Mouse (Mus musculus) liver, postnatal 0 days (tissue): Measurements from ENCODE around the gene Rnf150. TPM values are rescaled to one million over a fixed set of nuclear protein-coding genes. Genes with fewer than 3 reads are reported as not detected.
A peak's percentile ranks its signal among the peaks of the same experiment; 100 is the strongest.

Source experiments
- ATAC-seq: fragments of 200-750 bp; cut with Nextera tagmentation; 2 replicates; pipeline ENCODE4 v1.8.0; 2017; ENCODE audit warnings: mild to moderate bottlenecking, moderate library complexity
- DNase-seq: peaks from one replicate; pipeline ENCODE4 v3.0.0-alpha.2; 2016
- H3K27ac ChIP-seq: fragments of 300-500 bp; sonication (generic); 2 replicates; pipeline ENCODE4 v1.5.1; 2014; ENCODE audit warnings: antibody characterized with exemption, moderate library complexity, mild to moderate bottlenecking, low read depth
- H3K27me3 ChIP-seq: fragments of 300-500 bp; sonication (generic); 2 replicates; pipeline ENCODE4 v1.6.1; 2014; ENCODE audit warnings: low read length, control low read depth, mixed read lengths; ENCODE audit not compliant: insufficient read depth
- H3K36me3 ChIP-seq: fragments of 300-500 bp; sonication (generic); replicated peaks from 2 replicates; pipeline ENCODE4 v1.6.1; 2014; ENCODE audit warnings: mild to moderate bottlenecking, control low read depth, low read length, moderate library complexity, mixed read lengths; ENCODE audit not compliant: insufficient read depth
- H3K4me1 ChIP-seq: fragments of 300-500 bp; sonication (generic); 2 replicates; pipeline ENCODE4 v1.6.1; 2014; ENCODE audit warnings: antibody characterized with exemption, mild to moderate bottlenecking, control low read depth; ENCODE audit not compliant: insufficient read depth
- H3K4me2 ChIP-seq: fragments of 300-500 bp; sonication (generic); 2 replicates; pipeline ENCODE4 v1.6.1; 2014; ENCODE audit warnings: low read depth, mild to moderate bottlenecking, low read length, moderate library complexity, mixed read lengths
- H3K4me3 ChIP-seq: fragments of 300-500 bp; sonication (generic); 2 replicates; pipeline ENCODE4 v1.5.1; 2014; ENCODE audit warnings: low read depth, low read length
- H3K9ac ChIP-seq: fragments of 300-500 bp; sonication (generic); replicated peaks from 2 replicates; pipeline ENCODE4 v1.6.1; 2014; ENCODE audit warnings: mild to moderate bottlenecking, moderate library complexity
- H3K9me3 ChIP-seq: fragments of 300-500 bp; sonication (generic); 2 replicates; pipeline ENCODE4 v1.6.1; 2016; ENCODE audit warnings: mild to moderate bottlenecking, control low read depth, low read length, mixed read lengths
- CTCF ChIP-seq: sonication (generic); IDR thresholded peaks from 2 replicates; pipeline ENCODE4 v1.5.1; 2016; ENCODE audit warnings: antibody characterized with exemption, low read depth
- EP300 ChIP-seq: IDR thresholded peaks from 2 replicates; pipeline ENCODE4 v1.6.1; 2016; ENCODE audit warnings: antibody characterized with exemption, low read depth, mild to moderate bottlenecking
- WGBS: fragments of 180-500 bp; shearing (Covaris S2); extraction: QIAGEN DNeasy Blood & Tissue Kit; methylation state at CpG from one replicate; pipeline ENCODE4 v1.1.7; 2014; ENCODE audit not compliant: insufficient replicate concordance; 5-methylcytosine and 5-hydroxymethylcytosine counted together
- polyA plus RNA-seq: library from polyadenylated mRNA; unstranded; fragments of >200 nt; fragmentation: Nextera tagmentation; extraction: Ambion mirVana; gene quantifications from 2 replicates; pipeline ENCODE4 v1.2.1, GENCODE M21; 2015

Rnf150 gene
- polyA plus RNA-seq, 1 experiment from 2014 or later: 0.14 TPM

DNA sequence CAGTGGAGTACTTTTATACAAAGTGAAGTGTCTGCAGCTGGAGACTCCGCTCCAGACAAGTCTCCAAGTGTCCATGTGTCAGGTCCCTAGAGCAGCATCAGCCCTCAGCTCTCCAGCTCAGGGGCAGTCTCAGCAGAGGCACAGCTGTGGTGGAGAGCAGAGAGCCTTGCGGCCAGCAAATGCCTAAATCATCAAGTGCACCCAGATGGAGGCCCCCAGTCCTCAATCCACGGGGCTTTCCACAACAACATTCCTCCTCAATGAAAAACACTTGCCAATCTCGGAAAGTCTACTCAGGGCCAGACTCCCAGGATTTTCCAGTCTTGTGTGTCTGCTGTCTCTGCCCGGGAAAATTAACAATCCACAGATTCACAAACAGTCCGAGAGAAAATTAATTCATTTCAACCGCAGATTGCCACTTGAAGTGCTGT is 186.0 kb downstream of the Rnf150 start:
- Histone ChIP-seq H3K4me2 (no peak overlapping the region), H3K9me3 (no peaks in the 10 kb centered on the region)

DNA sequence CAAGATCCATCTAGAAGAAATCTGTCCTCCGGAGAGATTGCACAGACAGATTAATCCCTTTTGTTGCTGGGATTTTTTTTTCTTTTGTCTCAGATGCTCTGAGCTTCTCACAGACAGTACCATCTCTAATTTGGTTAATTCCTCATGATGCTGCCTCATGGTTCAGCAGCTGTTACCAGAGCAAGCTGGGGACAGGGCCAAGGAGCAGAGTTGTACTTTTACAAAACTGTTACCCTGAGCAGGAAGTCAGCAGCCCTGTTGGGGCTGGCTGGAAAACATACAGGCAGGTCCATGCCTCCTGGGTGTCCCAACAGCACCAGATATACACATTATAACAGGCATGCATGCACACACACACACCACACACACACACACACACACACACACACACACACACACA is 186.5 kb downstream of the Rnf150 start:
- no peak for DNase-seq
- Histone ChIP-seq H3K27me3 (no peaks in the 10 kb centered on the region), H3K9me3 (no peaks in the 10 kb centered on the region), H3K9ac (no peak overlapping the region), H3K4me2 (no peak overlapping the region), H3K4me1 (no peaks in the 10 kb centered on the region), H3K36me3 (no peaks in the 10 kb centered on the region), H3K4me3 (no peak overlapping the region), H3K27ac (no peak overlapping the region)
- TF ChIP-seq EP300 (no peak), CTCF (no peak)
- ATAC-seq: no peak
- 88% methylated on average over 1 of the region's 1 CpGs for WGBS

More for the DNA sequence above, 186.0 kb downstream of the Rnf150 start:
- H3K9ac ChIP-seq: no peak overlapping the region
- DNase-seq (no peak), ATAC-seq (no peak)
- no peak overlapping the region for H3K4me3 ChIP-seq
- TF ChIP-seq CTCF (no peak), EP300 (no peak)
- WGBS: 80% methylated on average over 7 of the region's 7 CpGs
- no peaks in the 10 kb centered on the region for H3K36me3 ChIP-seq
- no peaks in the 10 kb centered on the region for H3K27me3 ChIP-seq
- H3K27ac ChIP-seq: no peak overlapping the region
- no peaks in the 10 kb centered on the region for H3K4me1 ChIP-seq

DNA sequence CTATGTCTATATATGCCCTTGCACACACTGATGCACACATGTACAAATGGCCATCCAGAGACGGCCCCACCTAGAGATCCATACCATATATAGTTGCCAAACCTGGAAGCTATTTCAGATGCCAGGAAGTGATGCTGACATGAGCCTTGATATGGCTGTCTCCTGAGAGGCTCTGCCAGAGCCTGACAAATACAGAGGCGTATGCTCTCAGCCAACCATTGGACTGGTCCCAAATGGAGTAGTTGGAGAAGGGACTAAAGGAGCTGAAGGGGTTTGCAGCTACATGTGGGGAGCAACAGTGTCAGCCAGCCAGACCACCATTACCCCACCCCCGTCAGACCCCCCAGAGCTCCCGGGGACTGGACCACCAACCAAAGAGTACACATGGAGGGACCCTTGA is 189.7 kb downstream of the Rnf150 start:
- no peak for ATAC-seq
- DNase-seq: no peak
- H3K4me1 ChIP-seq: no peaks in the 10 kb centered on the region

DNA sequence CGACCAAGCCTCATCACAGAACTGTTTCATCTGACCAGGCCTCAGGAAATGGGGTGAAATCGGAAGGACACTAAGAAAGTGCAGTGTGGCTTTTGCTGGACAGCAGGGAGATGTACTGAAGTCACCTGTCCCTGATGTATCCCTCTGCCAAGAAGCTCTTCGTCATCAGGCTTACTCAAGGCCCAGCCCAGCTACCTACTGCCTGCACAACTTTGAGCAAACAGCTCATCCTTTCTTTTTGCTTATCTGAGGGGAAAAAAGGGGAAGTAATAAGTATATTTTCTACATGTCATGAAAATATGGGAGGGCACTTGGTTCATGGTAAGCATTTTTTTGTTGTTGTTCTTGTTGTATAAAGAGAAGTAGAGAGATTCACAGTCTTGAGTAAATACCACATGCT is 191.6 kb downstream of the Rnf150 start:
- H3K27me3 ChIP-seq: no peaks in the 10 kb centered on the region

More for the DNA sequence above, 189.7 kb downstream of the Rnf150 start:
- Histone ChIP-seq H3K27me3 (no peaks in the 10 kb centered on the region), H3K27ac (no peak overlapping the region), H3K4me2 (no peak overlapping the region), H3K9ac (no peak overlapping the region), H3K36me3 (no peaks in the 10 kb centered on the region), H3K4me3 (no peak overlapping the region), H3K9me3 (no peaks in the 10 kb centered on the region)
- TF ChIP-seq EP300 (no peak), CTCF (no peak)
- 73% methylated on average over 4 of the region's 4 CpGs for WGBS

DNA sequence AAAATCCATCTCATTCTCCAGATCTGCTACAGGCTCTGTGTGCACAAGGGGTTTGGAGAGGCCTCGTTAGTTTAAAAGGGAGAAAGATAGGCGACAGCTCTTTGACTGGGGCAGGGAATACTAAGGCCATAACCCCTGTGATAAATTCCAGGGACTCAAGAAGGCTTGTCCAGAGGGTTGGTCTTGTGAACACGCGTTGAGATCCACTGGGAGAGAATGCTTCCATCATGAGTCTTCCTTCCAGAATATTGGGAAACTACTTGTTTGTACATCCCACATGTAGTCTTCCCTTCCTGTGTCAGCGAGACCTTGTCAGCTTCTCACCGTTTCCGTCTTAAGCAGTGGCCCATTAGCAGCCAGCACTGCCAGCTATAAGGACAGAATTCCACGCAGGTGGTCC is 195.8 kb downstream of the Rnf150 start:
- no peak for DNase-seq
- no peak overlapping the region for H3K27ac ChIP-seq
- H3K4me3 ChIP-seq: no peak overlapping the region
- H3K27me3 ChIP-seq: no peaks in the 10 kb centered on the region
- no peak for TF ChIP-seq CTCF
- TF ChIP-seq EP300: no peak
- H3K36me3 ChIP-seq: no peaks in the 10 kb centered on the region
- no peaks in the 10 kb centered on the region for H3K9me3 ChIP-seq
- H3K4me2 ChIP-seq: no peak overlapping the region
- no peaks in the 10 kb centered on the region for H3K4me1 ChIP-seq
- ATAC-seq: no peak
- WGBS: 78% methylated on average over 8 of the region's 8 CpGs
- H3K9ac ChIP-seq: no peak overlapping the region

More for the DNA sequence above, 191.6 kb downstream of the Rnf150 start:
- no peaks in the 10 kb centered on the region for H3K9me3 ChIP-seq
- TF ChIP-seq CTCF (no peak), EP300 (no peak)
- H3K4me1 ChIP-seq: no peaks in the 10 kb centered on the region
- no peaks in the 10 kb centered on the region for H3K36me3 ChIP-seq
- no peak overlapping the region for H3K9ac ChIP-seq
- ATAC-seq (peak; percentile 47; the same call in 1 of the 2 replicates), DNase-seq (no peak)
- 64% methylated on average over 3 of the region's 3 CpGs for WGBS
- H3K4me2 ChIP-seq: no peak overlapping the region
- no peak overlapping the region for H3K27ac ChIP-seq
- H3K4me3 ChIP-seq: no peak overlapping the region

DNA sequence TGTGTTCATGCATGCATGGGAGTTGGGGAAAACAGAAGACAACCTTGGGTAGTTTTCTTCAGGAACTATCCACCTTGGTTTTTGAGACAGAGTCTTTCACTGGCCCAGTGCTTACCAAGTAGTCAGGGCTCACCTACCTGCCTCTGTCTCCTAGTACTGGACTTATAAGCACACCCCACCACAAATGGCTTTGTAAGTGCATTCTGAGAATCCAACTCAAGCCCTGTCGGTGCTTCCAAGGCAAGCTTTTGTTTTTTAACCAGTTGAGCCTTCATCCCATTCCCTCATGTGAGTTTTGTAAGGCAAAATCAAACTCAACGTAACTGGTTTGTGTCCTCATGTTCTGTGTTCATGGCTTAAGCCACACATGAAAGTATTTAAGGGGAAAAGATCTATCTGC is 196.9 kb downstream of the Rnf150 start:
- no peaks in the 10 kb centered on the region for H3K27me3 ChIP-seq
- no peak overlapping the region for H3K4me3 ChIP-seq
- no peaks in the 10 kb centered on the region for H3K9me3 ChIP-seq
- ATAC-seq (no peak), DNase-seq (no peak)
- no peaks in the 10 kb centered on the region for H3K4me1 ChIP-seq
- H3K9ac ChIP-seq: no peak overlapping the region
- TF ChIP-seq CTCF: no peak
- no peak for TF ChIP-seq EP300
- 79% methylated on average over 2 of the region's 2 CpGs for WGBS
- H3K27ac ChIP-seq: no peak overlapping the region
- H3K36me3 ChIP-seq: no peaks in the 10 kb centered on the region
- H3K4me2 ChIP-seq: no peak overlapping the region

DNA sequence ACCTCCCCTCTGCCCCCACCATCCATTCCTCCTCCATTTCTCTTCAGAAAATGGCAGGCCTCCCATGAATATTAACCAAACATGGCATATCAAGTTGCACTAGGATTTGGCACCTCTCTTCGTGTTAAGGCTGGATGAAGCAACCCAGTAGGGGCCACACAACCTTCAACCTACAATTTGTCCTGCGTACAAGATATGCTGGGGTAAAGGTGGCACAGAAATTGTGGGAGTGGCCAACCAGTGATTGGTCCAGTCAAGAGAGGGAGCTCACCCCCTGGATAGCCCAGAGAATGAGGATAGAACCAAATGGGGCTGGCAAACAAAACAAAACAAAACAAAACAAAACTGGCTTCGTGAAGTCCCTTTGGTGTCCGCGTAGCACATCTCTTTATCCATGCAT is 198.1 kb downstream of the Rnf150 start:
- Histone ChIP-seq H3K9ac (no peak overlapping the region), H3K27me3 (no peaks in the 10 kb centered on the region), H3K4me1 (no peaks in the 10 kb centered on the region), H3K4me3 (no peak overlapping the region), H3K9me3 (no peaks in the 10 kb centered on the region), H3K4me2 (no peak overlapping the region), H3K27ac (no peak overlapping the region), H3K36me3 (no peaks in the 10 kb centered on the region)
- 85% methylated on average over 5 of the region's 5 CpGs for WGBS
- ATAC-seq (no peak), DNase-seq (no peak)
- no peak for TF ChIP-seq EP300
- no peak for TF ChIP-seq CTCF
